Mouse (Mus musculus): ENCODE results near the gene Srpx. TPM values are rescaled to one million over a fixed set of nuclear protein-coding genes. Genes with fewer than 3 reads are reported as not detected.

The Srpx gene
- total RNA-seq, 2 experiments from 2014 or later = not detected

Other genes starting within 250 kb of the Srpx start
- not detected in 2 replicates for gene Sytl5, start 232.1 kb downstream of the Srpx start, total RNA-seq (2014; fragmentation: Nextera tagmentation)
- not detected in 2 replicates for gene Sytl5, start 232.1 kb downstream of the Srpx start, total RNA-seq (2017)
- gene Rpgr, start 99.2 kb upstream of the Srpx start, total RNA-seq (2014; fragmentation: Nextera tagmentation) = 7.6 and 9.1 TPM in 2 replicates
- gene Rpgr, start 99.2 kb upstream of the Srpx start, total RNA-seq (2017) = 8.7 and 11.4 TPM in 2 replicates
- not detected in 2 replicates for gene Otc, start 134.6 kb upstream of the Srpx start, total RNA-seq (2014; fragmentation: Nextera tagmentation)
- gene Otc, start 134.6 kb upstream of the Srpx start, total RNA-seq (2017) = not detected in 2 replicates

Data from granulocyte monocyte progenitor cell, adult 5-6 weeks (primary cell).